In the genomic region with DNA sequence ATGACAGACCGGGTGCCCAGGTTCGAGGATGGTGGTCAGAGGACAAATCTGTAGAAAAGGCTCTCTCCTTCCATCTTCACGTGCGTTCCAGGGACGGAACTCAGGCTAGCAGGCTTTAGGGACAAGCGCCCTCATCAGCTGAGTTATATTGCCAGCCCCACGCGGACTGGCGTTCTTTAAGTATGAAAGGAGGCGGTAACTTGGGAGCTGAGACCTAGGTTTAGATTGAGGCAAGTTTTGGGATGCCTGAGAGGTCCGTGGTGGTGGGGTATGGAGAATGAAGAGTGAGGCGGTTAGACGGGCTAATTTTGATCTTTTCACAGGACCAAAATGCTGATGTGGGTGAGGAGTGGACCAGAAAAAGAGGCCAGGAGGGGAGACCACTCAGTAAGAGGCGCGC, we compare ENCODE assay signal across 8 mouse cellular contexts. TPM values are rescaled to one million over a fixed set of nuclear protein-coding genes. Genes with fewer than 3 reads are reported as not detected.
A peak's percentile ranks its signal among the peaks of the same experiment; 100 is the strongest.
DNase-seq lines count a peak whose midpoint lies in the region; ATAC-seq and TF ChIP-seq lines count a peak whose summit lies in the region.

No protein-coding gene starts in this region.

- H3K9ac ChIP-seq in heart, embryonic 16.5 days (ENCODE audit: low read length), result peak overlapping the region; percentile 70
- H3K9ac ChIP-seq in hindbrain, embryonic 14.5 days, result peak overlapping the region; percentile 52

- peak overlapping the region; percentile 65 for H3K4me2 ChIP-seq in heart, embryonic 16.5 days (ENCODE audit: low read depth, low read length)
- H3K4me2 ChIP-seq in hindbrain, embryonic 14.5 days (replicated peaks), result peak overlapping the region; percentile 59
- H3K4me2 ChIP-seq in myocyte (ENCODE audit: low read depth), result peak overlapping the region; percentile 83

- no peak for TF ChIP-seq CTCF in bone marrow, adult 2 months (IDR thresholded peaks at IDR 0.05; ENCODE audit: control insufficient read depth, insufficient read depth, low read length)

- H3K9me3 ChIP-seq in heart, embryonic 16.5 days (replicated peaks; ENCODE audit: control insufficient read depth, low read length), result no peaks in the 10 kb centered on the region
- H3K9me3 ChIP-seq in hindbrain, embryonic 14.5 days (ENCODE audit: control insufficient read depth, low read length), result no peaks in the 10 kb centered on the region

- no peak for ATAC-seq in heart, embryonic 16.5 days (replicated peaks; ENCODE audit: extremely low read depth, insufficient read depth, low FRiP score)
- ATAC-seq in hindbrain, embryonic 14.5 days (ENCODE audit: low FRiP score), result no peak

- H3K4me3 ChIP-seq in heart, embryonic 16.5 days (ENCODE audit: low read length), result peak overlapping the region; percentile 70
- peak overlapping the region; percentile 71 for H3K4me3 ChIP-seq in bone marrow, adult 2 months (replicated peaks; ENCODE audit: control insufficient read depth, low read depth, low read length)
- peak overlapping the region; percentile 40 for H3K4me3 ChIP-seq in hindbrain, embryonic 14.5 days (replicated peaks; ENCODE audit: low read length)
- H3K4me3 ChIP-seq in myocyte, result peak overlapping the region; percentile 54

- 6% methylated on average over 15 of the region's 15 CpGs for WGBS in heart, embryonic 16.5 days
- 3% methylated on average over 15 of the region's 15 CpGs for WGBS in bone marrow, adult 2 months
- 8% methylated on average over 15 of the region's 15 CpGs for WGBS in hindbrain, embryonic 14.5 days

- H3K27ac ChIP-seq in heart, embryonic 16.5 days (ENCODE audit: low read length), result no peak overlapping the region
- peak overlapping the region; percentile 86; the same call in 1 of the 2 replicates for H3K27ac ChIP-seq in bone marrow, adult 2 months (ENCODE audit: control insufficient read depth, insufficient read depth, low read depth, low read length, poor library complexity)
- no peak overlapping the region for H3K27ac ChIP-seq in hindbrain, embryonic 14.5 days

- peaks cover 11% of the 10 kb centered on the region for H3K4me1 ChIP-seq in heart, embryonic 16.5 days (ENCODE audit: control insufficient read depth, insufficient read depth, low read length)
- peaks cover 7% of the 10 kb centered on the region for H3K4me1 ChIP-seq in bone marrow, adult 2 months (ENCODE audit: control insufficient read depth, insufficient read depth, low read length)
- H3K4me1 ChIP-seq in hindbrain, embryonic 14.5 days (replicated peaks; ENCODE audit: control insufficient read depth, insufficient read depth, low read length), result peaks cover 10% of the 10 kb centered on the region

- H3K36me3 ChIP-seq in heart, embryonic 16.5 days (ENCODE audit: control insufficient read depth, insufficient read depth), result no peaks in the 10 kb centered on the region
- H3K36me3 ChIP-seq in hindbrain, embryonic 14.5 days (replicated peaks; ENCODE audit: control insufficient read depth, insufficient read depth), result no peaks in the 10 kb centered on the region
- H3K36me3 ChIP-seq in myocyte (ENCODE audit: control insufficient read depth, insufficient read depth), result no peaks in the 10 kb centered on the region

- TF ChIP-seq POLR2A in bone marrow, adult 2 months (IDR thresholded peaks at IDR 0.05; ENCODE audit: borderline replicate concordance, control insufficient read depth, low read depth, low read length), result no peak
- no peak for TF ChIP-seq POLR2A in myocyte (IDR thresholded peaks at IDR 0.05; ENCODE audit: insufficient read length, low read depth)

- peak overlapping the region; percentile 16 for H3ac ChIP-seq in myocyte (ENCODE audit: control insufficient read depth, insufficient read length)

- DNase-seq in heart, adult 9 months (ENCODE audit: low spot score in 2 of 2), result no peak
- DNase-seq in hindbrain, embryonic 14.5 days (ENCODE audit: low spot score), result no peak
- DNase-seq in urinary bladder, postnatal 25 days (ENCODE audit: low spot score), result no peak
- DNase-seq in testis, postnatal 10 days (ENCODE audit: low spot score), result no peak
- DNase-seq in left cerebral cortex, adult 9 months (ENCODE audit: low spot score in 2 of 2), result no peak

- no peaks in the 10 kb centered on the region for H3K79me2 ChIP-seq in myocyte (ENCODE audit: control insufficient read depth, insufficient read depth)

- H3K27me3 ChIP-seq in heart, embryonic 16.5 days (ENCODE audit: control insufficient read depth, insufficient read depth, low read length), result peaks cover 4% of the 10 kb centered on the region; the same call in 1 of the 2 replicates
- H3K27me3 ChIP-seq in hindbrain, embryonic 14.5 days (ENCODE audit: control insufficient read depth, insufficient read depth, low read length), result peaks cover 40% of the 10 kb centered on the region
- H3K27me3 ChIP-seq in myocyte (ENCODE audit: control insufficient read depth, insufficient read depth, insufficient read length), result peaks cover 17% of the 10 kb centered on the region

TF ChIP-seq in myocyte, 11 proteins besides CTCF, POLR2A, EP300 and RAD21:
- TF ChIP-seq MAX (IDR thresholded peaks at IDR 0.05; ENCODE audit: low read depth) (no peak), E2F4 (IDR thresholded peaks at IDR 0.05; ENCODE audit: insufficient read depth) (no peak), MYOD1 (IDR thresholded peaks at IDR 0.05; ENCODE audit: control insufficient read depth in 1 of 3, insufficient read length in 2 of 3, low read depth in 2 of 3) (no peak), CEBPB (IDR thresholded peaks at IDR 0.05; ENCODE audit: insufficient read depth, poor library complexity, severe bottlenecking) (no peak), USF1 (IDR thresholded peaks at IDR 0.05; ENCODE audit: low read depth) (no peak), TCF3 (IDR thresholded peaks at IDR 0.05; ENCODE audit: insufficient read length, low read depth) (no peak), SRF (IDR thresholded peaks at IDR 0.05; ENCODE audit: control insufficient read depth, insufficient read length, low read depth) (no peak), TCF12 (IDR thresholded peaks at IDR 0.05; ENCODE audit: insufficient read depth, poor library complexity, severe bottlenecking) (no peak), POLR2AphosphoS2 (IDR thresholded peaks at IDR 0.05; ENCODE audit: insufficient read length, low read depth) (no peak), MYOG (IDR thresholded peaks at IDR 0.05; ENCODE audit: control insufficient read depth in 1 of 3, insufficient read depth in 1 of 3, insufficient read length in 2 of 3, low read depth in 2 of 3) (no peak), REST (IDR thresholded peaks at IDR 0.05; ENCODE audit: insufficient read depth, insufficient read length) (no peak)

RNA-seq across cellular contexts. Expression of gene Vav1, which starts 4.2 kb away (rescaled TPM):
- polyA plus RNA-seq in heart, embryonic 16.5 days (2015; fragmentation: Nextera tagmentation; extraction: Ambion mirVana), result 6.6 and 13.5 TPM in 2 replicates
- polyA plus RNA-seq in bone marrow, adult 2 months (2011; ENCODE audit: insufficient read depth, insufficient read length, low replicate concordance, missing spikeins), result 67.9 and 112 TPM in 2 replicates
- polyA plus RNA-seq in hindbrain, embryonic 14.5 days (2014; fragmentation: Nextera tagmentation; extraction: Ambion mirVana), result 1.7 TPM in 2 replicates
- polyA plus RNA-seq in myocyte (2012; fragmentation: generic; extraction: Trizol), result not detected

RNA-seq across cellular contexts. Expression of gene Trip10, which starts 25.4 kb away (rescaled TPM):
- 47.8 TPM in 2 replicates for polyA plus RNA-seq in heart, embryonic 16.5 days (2015; fragmentation: Nextera tagmentation; extraction: Ambion mirVana)
- 7.0 and 15.4 TPM in 2 replicates for polyA plus RNA-seq in bone marrow, adult 2 months (2011; ENCODE audit: insufficient read depth, insufficient read length, low replicate concordance, missing spikeins)
- polyA plus RNA-seq in hindbrain, embryonic 14.5 days (2014; fragmentation: Nextera tagmentation; extraction: Ambion mirVana), result 9.5 and 10.1 TPM in 2 replicates
- polyA plus RNA-seq in myocyte (2012; fragmentation: generic; extraction: Trizol), result 39.2 TPM

RNA-seq across cellular contexts. Expression of gene Gpr108, which starts 26.4 kb away (rescaled TPM):
- 28.9 and 30.3 TPM in 2 replicates for polyA plus RNA-seq in heart, embryonic 16.5 days (2015; fragmentation: Nextera tagmentation; extraction: Ambion mirVana)
- 15.7 and 37.5 TPM in 2 replicates for polyA plus RNA-seq in bone marrow, adult 2 months (2011; ENCODE audit: insufficient read depth, insufficient read length, low replicate concordance, missing spikeins)
- 22.1 and 24.3 TPM in 2 replicates for polyA plus RNA-seq in hindbrain, embryonic 14.5 days (2014; fragmentation: Nextera tagmentation; extraction: Ambion mirVana)
- polyA plus RNA-seq in myocyte (2012; fragmentation: generic; extraction: Trizol), result 53.9 TPM

RNA-seq across cellular contexts. Expression of gene C3, which starts 46.8 kb away (rescaled TPM):
- polyA plus RNA-seq in heart, embryonic 16.5 days (2015; fragmentation: Nextera tagmentation; extraction: Ambion mirVana), result 3.5 and 6.3 TPM in 2 replicates
- polyA plus RNA-seq in bone marrow, adult 2 months (2011; ENCODE audit: insufficient read depth, insufficient read length, low replicate concordance, missing spikeins), result 68.1 and 221 TPM in 2 replicates
- polyA plus RNA-seq in hindbrain, embryonic 14.5 days (2014; fragmentation: Nextera tagmentation; extraction: Ambion mirVana), result 2.0 and 2.7 TPM in 2 replicates
- 0.12 TPM for polyA plus RNA-seq in myocyte (2012; fragmentation: generic; extraction: Trizol)
